Mouse (Mus musculus): Measurements from ENCODE around the gene Ythdf1.

Ythdf1 gene

GRCm38 (mm10) chr2:180910928-180911327 is 9.8 kb downstream of the Ythdf1 start:
- no peak for DNase-seq (ENCODE audit: low spot score in 2 of 2)

- no peak for DNase-seq (ENCODE audit: low spot score in 2 of 2)
These were observed 15.1 kb downstream of the Ythdf1 start for GRCm38 (mm10) chr2:180905556-180906221.

GRCm38 (mm10) chr2:180904435-180905208 is 16.1 kb downstream of the Ythdf1 start:
- DNase-seq (ENCODE audit: low spot score in 2 of 2): no peak

GRCm38 (mm10) chr2:180902086-180902485 is 18.7 kb downstream of the Ythdf1 start:
- no peak for DNase-seq (ENCODE audit: low spot score in 2 of 2)

GRCm38 (mm10) chr2:180897857-180898256 is 22.9 kb downstream of the Ythdf1 start:
- no peak for DNase-seq (ENCODE audit: low spot score in 2 of 2)

GRCm38 (mm10) chr2:180896819-180897625 is 23.7 kb downstream of the Ythdf1 start:
- DNase-seq (ENCODE audit: low spot score in 2 of 2): no peak

GRCm38 (mm10) chr2:180895837-180896525 is 24.8 kb downstream of the Ythdf1 start:
- no peak for DNase-seq (ENCODE audit: low spot score in 2 of 2)

GRCm38 (mm10) chr2:180895321-180895720 is 25.4 kb downstream of the Ythdf1 start:
- DNase-seq (ENCODE audit: low spot score in 2 of 2): no peak

- DNase-seq (ENCODE audit: low spot score in 2 of 2): no peak
These were observed 26.0 kb downstream of the Ythdf1 start for GRCm38 (mm10) chr2:180894734-180895133.

GRCm38 (mm10) chr2:180894029-180894623 is 26.6 kb downstream of the Ythdf1 start:
- DNase-seq (ENCODE audit: low spot score in 2 of 2): peak; percentile 26 to 39

GRCm38 (mm10) chr2:180893537-180894028 is 27.2 kb downstream of the Ythdf1 start:
- DNase-seq (ENCODE audit: low spot score in 2 of 2): no peak

- no peak for DNase-seq (ENCODE audit: low spot score in 2 of 2)
These were observed 27.8 kb downstream of the Ythdf1 start for GRCm38 (mm10) chr2:180892841-180893521.

GRCm38 (mm10) chr2:180891835-180892323 is 28.9 kb downstream of the Ythdf1 start:
- DNase-seq (ENCODE audit: low spot score in 2 of 2): no peak

GRCm38 (mm10) chr2:180891075-180891834 is 29.5 kb downstream of the Ythdf1 start:
- DNase-seq (ENCODE audit: low spot score in 2 of 2): no peak

- DNase-seq (ENCODE audit: low spot score in 2 of 2): no peak
These were observed 30.2 kb downstream of the Ythdf1 start for GRCm38 (mm10) chr2:180890422-180891074.

- no peak for DNase-seq (ENCODE audit: low spot score in 2 of 2)
These were observed 30.8 kb downstream of the Ythdf1 start for GRCm38 (mm10) chr2:180889921-180890280.

- DNase-seq (ENCODE audit: low spot score in 2 of 2): no peak
These were observed 31.4 kb downstream of the Ythdf1 start for GRCm38 (mm10) chr2:180889271-180889920.

GRCm38 (mm10) chr2:180885270-180885669 is 35.5 kb downstream of the Ythdf1 start:
- no peak for DNase-seq (ENCODE audit: low spot score in 2 of 2)

GRCm38 (mm10) chr2:180881281-180881680 is 39.5 kb downstream of the Ythdf1 start:
- DNase-seq (ENCODE audit: low spot score in 2 of 2): no peak

All from urinary bladder, adult 18-20 months (tissue).